Mouse (Mus musculus) testis, adult 2 months (tissue): ENCODE data around the gene Eef1akmt2.

Source experiments
- CTCF ChIP-seq: fragments of 200-500 bp; IDR thresholded peaks from 2 replicates; pipeline ENCODE4 v1.5.1; 2012; ENCODE audit warnings: low read depth, mild to moderate bottlenecking, inconsistent platforms, low read length, moderate library complexity; ENCODE audit not compliant: control insufficient read depth, insufficient read depth, insufficient replicate concordance
- POLR2A ChIP-seq: fragments of 200-500 bp; IDR thresholded peaks from 2 replicates; pipeline ENCODE4 v1.6.1; 2012; ENCODE audit warnings: low read depth, mild to moderate bottlenecking, inconsistent platforms, low read length, moderate library complexity; ENCODE audit not compliant: control insufficient read depth

DNA sequence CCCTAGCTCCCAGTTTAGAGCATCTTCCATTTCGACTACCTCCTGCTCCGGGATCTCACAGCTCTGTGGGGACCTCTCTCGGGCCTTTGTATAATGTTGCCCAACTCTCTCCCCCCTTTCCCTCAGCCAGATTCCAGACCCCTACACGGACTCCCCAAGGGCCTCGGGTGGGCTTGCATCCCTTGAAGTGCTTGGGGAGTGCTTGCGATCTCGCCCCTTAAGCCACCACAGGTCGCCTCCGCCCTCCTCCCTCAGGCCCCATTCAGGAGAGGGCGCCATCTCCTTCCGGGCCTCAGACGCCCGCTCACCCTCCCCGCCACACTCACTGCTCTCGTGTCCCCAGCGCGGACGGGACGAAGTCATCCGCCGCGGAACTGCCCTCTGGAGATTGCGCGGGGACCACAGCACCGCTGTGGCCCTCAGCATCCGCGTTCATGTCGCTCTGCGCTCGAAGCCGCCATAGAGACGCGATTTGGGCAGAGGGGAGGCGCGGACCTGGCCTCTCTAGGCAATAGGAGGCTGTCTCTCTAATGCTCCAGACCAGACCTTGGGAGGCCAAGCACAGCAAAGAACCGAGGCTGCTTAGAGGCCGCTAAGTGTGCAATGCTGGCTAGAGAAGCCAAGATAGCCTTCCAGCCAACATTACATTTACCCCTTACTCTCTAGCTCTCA lies at the start of gene Eef1akmt2:
- TF ChIP-seq POLR2A (peak; percentile 80), CTCF (no peak)
